Mouse (Mus musculus): ENCODE measurements at regions not wholly inside any gene's neighbourhood (a gene's known extent, or its start where the extent isn't known, plus 50 kb on each side); places are given as distances from the start of the nearest gene placed in this dataset.

DNA sequence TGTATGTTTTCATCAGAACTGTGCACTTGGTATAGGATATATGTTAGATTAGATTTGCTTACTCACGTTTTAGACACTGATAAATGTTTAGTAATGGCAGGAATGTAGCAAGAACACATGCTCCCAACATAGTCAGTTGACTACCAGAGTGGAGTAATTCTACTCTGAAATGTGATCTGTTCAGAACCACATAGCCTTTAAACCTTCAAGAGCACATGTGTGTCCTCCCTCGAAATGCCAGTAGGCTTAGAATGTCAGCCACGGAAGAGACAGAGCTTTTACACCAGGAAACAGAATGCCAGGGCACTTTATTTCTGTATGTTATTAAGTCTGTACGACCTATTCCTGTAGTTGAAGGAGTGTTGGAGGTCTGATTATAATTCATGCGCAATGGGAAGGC, 51.3 kb upstream of the Cd28 start:
- no peak overlapping the region for H3K27ac ChIP-seq
- ATAC-seq (ENCODE audit: insufficient read depth, low FRiP score, low read depth) = no peak
- H3K4me3 ChIP-seq (replicated peaks) = no peak overlapping the region
- no peaks in the 10 kb centered on the region for H3K36me3 ChIP-seq
- no peaks in the 10 kb centered on the region for H3K9me3 ChIP-seq
- H3K4me2 ChIP-seq = no peak overlapping the region
- H3K4me1 ChIP-seq = peaks cover 3% of the 10 kb centered on the region; the same call in 1 of the 2 replicates
- H3K27me3 ChIP-seq (replicated peaks) = no peaks in the 10 kb centered on the region
- 70% methylated on average over 5 of the region's 5 CpGs for WGBS
- no peak overlapping the region for H3K9ac ChIP-seq

DNA sequence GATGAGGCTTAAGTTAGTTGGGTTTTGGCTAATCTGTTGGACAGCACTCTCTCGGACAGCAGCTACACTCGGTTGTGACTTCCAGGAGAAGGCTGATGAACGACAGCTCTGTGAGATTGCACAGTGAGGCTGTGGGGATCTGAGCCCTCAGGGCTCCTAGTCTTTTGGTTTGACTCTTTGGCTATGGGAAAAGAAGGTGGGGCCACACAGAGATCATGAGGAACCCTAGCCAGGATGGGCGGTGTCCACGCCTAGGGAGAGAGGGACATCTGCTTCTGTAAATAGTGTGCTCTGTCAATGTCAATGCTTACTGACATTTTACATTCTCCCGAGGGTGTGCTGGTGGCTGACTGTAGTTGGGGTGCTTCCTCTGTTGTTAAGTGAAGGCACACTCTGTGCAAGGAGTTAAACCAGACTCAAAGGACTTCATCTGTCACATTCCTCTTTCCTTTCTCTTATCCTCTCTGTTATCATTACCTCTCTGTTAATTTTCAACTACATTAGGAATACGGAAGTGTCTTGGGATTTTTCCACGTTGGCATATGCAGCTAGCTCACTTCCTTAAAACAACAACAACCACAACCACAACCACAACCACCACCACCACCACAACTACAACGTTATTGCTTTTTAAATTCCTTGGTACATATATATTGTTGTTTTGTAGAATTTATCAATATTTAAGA, 54.2 kb upstream of the Cd28 start:
- no peak overlapping the region for H3K9ac ChIP-seq
- no peak for ATAC-seq (ENCODE audit: insufficient read depth, low FRiP score, low read depth)
- H3K36me3 ChIP-seq = no peaks in the 10 kb centered on the region
- H3K4me3 ChIP-seq (replicated peaks) = no peak overlapping the region
- WGBS = 31% methylated on average over 9 of the region's 9 CpGs
- H3K4me1 ChIP-seq = peaks cover 3% of the 10 kb centered on the region; the same call in 1 of the 2 replicates
- H3K9me3 ChIP-seq = no peaks in the 10 kb centered on the region
- H3K4me2 ChIP-seq = no peak overlapping the region
- no peak overlapping the region for H3K27ac ChIP-seq
- H3K27me3 ChIP-seq (replicated peaks) = no peaks in the 10 kb centered on the region

DNA sequence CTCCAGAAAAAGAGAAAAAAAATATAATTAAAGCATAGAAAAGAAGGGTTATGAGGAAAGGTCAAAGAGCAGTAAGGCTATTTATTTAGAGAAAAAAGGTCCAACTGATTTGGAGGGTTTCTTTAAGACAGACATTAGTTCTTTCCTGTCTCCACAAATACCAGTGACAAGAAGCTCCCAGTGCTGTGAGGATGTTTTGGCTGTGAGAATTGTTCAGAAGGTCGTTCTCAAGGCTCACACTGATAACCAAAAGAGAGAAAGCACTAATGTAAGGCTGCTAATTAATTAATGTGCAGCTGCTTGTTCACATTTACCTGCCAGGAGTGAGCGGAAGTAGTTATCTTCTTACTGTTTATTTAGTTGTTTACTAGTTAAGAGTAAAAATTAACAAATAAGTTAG, 54.7 kb upstream of the Cd28 start:
- Histone ChIP-seq H3K27me3 (replicated peaks) (no peaks in the 10 kb centered on the region), H3K27ac (no peak overlapping the region), H3K4me2 (no peak overlapping the region), H3K9me3 (no peaks in the 10 kb centered on the region), H3K4me3 (replicated peaks) (no peak overlapping the region), H3K36me3 (no peaks in the 10 kb centered on the region), H3K4me1 (peaks cover 3% of the 10 kb centered on the region; the same call in 1 of the 2 replicates), H3K9ac (no peak overlapping the region)
- 37% methylated on average over 2 of the region's 2 CpGs for WGBS
- ATAC-seq (ENCODE audit: insufficient read depth, low FRiP score, low read depth) = no peak

DNA sequence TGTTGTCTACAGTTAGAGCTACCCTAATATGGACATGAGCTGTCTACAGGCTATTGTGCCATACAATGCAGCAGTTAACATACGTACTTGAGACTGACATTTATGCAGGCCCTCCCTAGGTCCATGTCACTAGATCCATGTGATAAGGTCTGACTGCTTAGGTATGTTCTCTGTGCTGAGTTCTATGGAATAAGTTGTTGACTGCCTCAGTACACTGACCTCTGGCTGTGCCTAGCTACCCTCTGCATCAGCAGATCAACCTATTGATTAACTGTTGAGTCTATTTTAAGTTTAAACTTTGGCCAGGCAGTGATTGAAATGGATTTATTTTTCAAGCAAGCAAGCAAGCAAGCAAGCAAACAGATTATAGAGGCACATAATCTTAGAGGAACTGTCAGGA, 57.0 kb upstream of the Cd28 start:
- no peak overlapping the region for H3K9ac ChIP-seq
- ATAC-seq (ENCODE audit: insufficient read depth, low FRiP score, low read depth) = no peak
- no peak overlapping the region for H3K4me3 ChIP-seq (replicated peaks)
- no peaks in the 10 kb centered on the region for H3K9me3 ChIP-seq
- H3K4me2 ChIP-seq = no peak overlapping the region
- H3K4me1 ChIP-seq = peaks cover 3% of the 10 kb centered on the region; the same call in 1 of the 2 replicates
- no peak overlapping the region for H3K27ac ChIP-seq
- WGBS = 94% methylated on average over 1 of the region's 1 CpGs
- no peaks in the 10 kb centered on the region for H3K27me3 ChIP-seq (replicated peaks)
- no peaks in the 10 kb centered on the region for H3K36me3 ChIP-seq

DNA sequence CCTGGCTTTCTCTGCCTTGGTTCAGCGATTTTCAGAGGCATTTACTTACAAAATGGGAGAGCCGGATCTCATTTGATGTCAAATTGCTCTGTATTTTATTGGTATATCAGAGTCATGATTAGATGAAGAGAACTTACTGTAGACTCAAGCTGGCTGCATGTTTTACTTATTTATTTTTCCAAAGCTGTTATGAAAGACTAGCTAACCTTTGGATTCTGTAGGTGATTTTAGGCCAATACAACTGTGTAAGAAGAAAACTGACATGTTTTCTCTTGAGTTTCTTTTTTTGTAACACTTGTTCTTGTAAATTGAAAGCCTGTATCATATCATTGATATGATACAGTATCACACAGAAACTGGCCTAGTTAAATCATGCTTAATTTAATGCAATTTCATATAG, 57.6 kb upstream of the Cd28 start:
- no peak for ATAC-seq (ENCODE audit: insufficient read depth, low FRiP score, low read depth)
- no peaks in the 10 kb centered on the region for H3K27me3 ChIP-seq (replicated peaks)
- H3K36me3 ChIP-seq = no peaks in the 10 kb centered on the region
- no peak overlapping the region for H3K4me2 ChIP-seq
- peaks cover 3% of the 10 kb centered on the region; the same call in 1 of the 2 replicates for H3K4me1 ChIP-seq
- 75% methylated on average over 2 of the region's 2 CpGs for WGBS
- H3K4me3 ChIP-seq (replicated peaks) = no peak overlapping the region
- H3K9me3 ChIP-seq = no peaks in the 10 kb centered on the region
- no peak overlapping the region for H3K9ac ChIP-seq
- no peak overlapping the region for H3K27ac ChIP-seq

DNA sequence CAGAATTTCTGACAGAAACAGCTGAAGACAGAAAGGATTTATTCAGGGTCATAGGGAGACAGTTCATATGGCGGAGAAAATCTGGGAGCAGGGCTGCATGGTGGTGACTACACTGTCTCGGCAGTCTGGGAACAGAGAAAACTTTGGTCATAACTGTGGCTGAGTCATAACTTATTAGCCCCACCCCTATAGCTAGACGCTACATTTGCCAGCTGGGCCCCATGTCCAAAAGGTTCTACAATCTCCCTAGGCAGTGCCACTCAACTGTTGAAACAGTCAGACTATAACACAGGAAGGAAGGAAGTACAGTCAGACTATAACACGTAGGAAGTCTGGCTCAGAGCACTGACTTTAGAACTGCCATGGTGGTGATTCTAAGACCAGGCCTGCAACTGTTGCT, 58.2 kb upstream of the Cd28 start:
- WGBS = 60% methylated on average over 4 of the region's 4 CpGs
- no peaks in the 10 kb centered on the region for H3K27me3 ChIP-seq (replicated peaks)
- H3K27ac ChIP-seq = no peak overlapping the region
- no peak overlapping the region for H3K4me3 ChIP-seq (replicated peaks)
- no peak overlapping the region for H3K9ac ChIP-seq
- peaks cover 3% of the 10 kb centered on the region; the same call in 1 of the 2 replicates for H3K4me1 ChIP-seq
- ATAC-seq (ENCODE audit: insufficient read depth, low FRiP score, low read depth) = no peak
- H3K9me3 ChIP-seq = no peaks in the 10 kb centered on the region
- H3K36me3 ChIP-seq = no peaks in the 10 kb centered on the region
- H3K4me2 ChIP-seq = no peak overlapping the region

DNA sequence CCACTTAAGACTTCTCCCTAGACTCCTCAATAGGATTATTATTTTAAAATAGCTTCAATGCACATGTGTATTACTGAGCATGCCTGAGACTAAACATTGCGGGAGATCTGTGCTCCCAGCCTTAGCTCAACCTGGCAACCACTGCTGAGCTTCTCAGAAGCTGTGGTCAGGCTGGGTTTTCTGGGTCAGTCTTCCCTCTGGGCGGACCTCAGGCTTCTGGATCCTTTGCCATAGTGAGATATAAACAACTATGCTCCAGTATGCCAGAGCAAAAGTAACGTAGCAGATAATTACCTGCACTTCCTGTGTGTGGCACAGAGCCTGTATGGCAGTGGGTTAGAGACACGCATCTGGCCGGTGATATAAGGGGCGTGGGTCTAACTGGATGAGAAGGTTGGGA, 59.1 kb upstream of the Cd28 start:
- H3K4me2 ChIP-seq = no peak overlapping the region
- no peak for ATAC-seq (ENCODE audit: insufficient read depth, low FRiP score, low read depth)
- H3K9me3 ChIP-seq = no peaks in the 10 kb centered on the region
- H3K27me3 ChIP-seq (replicated peaks) = no peaks in the 10 kb centered on the region
- WGBS = 66% methylated on average over 6 of the region's 6 CpGs
- peaks cover 3% of the 10 kb centered on the region; the same call in 1 of the 2 replicates for H3K4me1 ChIP-seq
- H3K27ac ChIP-seq = no peak overlapping the region
- H3K9ac ChIP-seq = no peak overlapping the region
- no peak overlapping the region for H3K4me3 ChIP-seq (replicated peaks)
- H3K36me3 ChIP-seq = no peaks in the 10 kb centered on the region

DNA sequence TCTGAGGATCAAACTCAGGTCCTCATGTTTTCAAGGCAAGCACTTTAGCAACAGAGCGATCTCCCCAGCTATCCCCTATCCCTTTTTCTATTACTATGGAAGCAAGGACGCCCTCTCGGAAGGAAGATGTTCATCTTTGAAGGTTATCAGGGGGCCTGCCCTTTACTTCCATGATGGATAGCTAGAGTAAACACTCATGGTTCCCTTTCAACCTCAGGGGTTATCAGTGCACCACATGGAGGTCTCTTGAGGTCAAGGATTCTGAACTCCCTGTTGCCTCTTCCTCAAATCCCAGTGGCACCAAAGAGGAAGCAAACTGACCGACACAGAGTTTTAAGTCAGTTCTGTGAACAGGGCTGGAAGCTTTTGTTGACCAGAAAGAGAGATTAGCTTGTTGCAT, 59.6 kb upstream of the Cd28 start:
- WGBS = 45% methylated on average over 4 of the region's 4 CpGs
- Histone ChIP-seq H3K4me2 (no peak overlapping the region), H3K9me3 (no peaks in the 10 kb centered on the region)

DNA sequence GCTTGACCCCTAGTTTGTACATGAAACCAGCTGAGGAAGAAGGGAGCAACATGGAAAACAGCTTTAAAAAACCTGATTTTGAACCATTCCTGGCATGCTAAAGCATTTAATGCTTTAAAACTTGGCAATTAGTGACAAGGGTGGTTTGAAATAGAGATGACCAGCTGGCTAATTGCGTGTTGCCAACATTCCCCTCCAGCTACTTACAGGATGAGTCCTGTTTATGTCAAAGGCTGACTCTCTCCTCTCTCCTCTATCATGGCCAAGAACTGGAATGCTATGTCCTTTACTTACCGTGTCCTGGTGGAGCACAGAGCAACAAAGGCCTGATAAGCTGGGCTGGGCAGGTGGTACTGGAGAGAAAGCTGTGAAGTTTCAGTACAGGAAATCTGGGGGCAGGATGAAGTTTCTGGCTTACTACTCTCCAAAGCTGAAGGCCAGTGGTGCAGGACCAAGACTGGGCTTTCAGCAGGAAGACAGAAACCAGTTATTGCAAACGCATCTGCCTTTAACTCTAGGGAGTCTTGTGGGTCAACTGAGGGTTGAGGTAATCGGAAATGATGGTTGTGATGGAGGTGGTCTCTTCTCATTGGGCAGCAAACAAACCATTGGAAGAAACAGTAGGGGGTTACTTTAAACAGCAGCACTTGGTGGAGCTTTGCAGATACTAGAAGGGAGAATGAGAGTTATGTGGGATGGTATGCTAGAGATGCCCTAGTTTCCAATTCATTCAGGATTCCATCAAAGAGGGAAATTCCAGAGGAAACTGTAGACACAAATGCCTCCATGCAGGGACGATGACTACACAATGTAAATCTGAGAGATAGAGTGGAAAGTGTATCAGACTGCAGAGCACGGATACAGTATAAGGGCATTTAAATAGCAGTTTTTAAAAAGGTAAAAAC, 60.7 kb upstream of the Cd28 start:
- Histone ChIP-seq H3K4me2 (no peak overlapping the region), H3K4me3 (replicated peaks) (no peak overlapping the region), H3K27ac (no peak overlapping the region), H3K36me3 (no peaks in the 10 kb centered on the region), H3K4me1 (no peaks in the 10 kb centered on the region), H3K9me3 (no peaks in the 10 kb centered on the region), H3K27me3 (replicated peaks) (no peaks in the 10 kb centered on the region), H3K9ac (no peak overlapping the region)
- 59% methylated on average over 6 of the region's 6 CpGs for WGBS
- ATAC-seq (ENCODE audit: insufficient read depth, low FRiP score, low read depth) = no peak

More for the DNA sequence above, 59.6 kb upstream of the Cd28 start:
- no peak for ATAC-seq (ENCODE audit: insufficient read depth, low FRiP score, low read depth)
- H3K27me3 ChIP-seq (replicated peaks) = no peaks in the 10 kb centered on the region
- no peak overlapping the region for H3K27ac ChIP-seq
- H3K36me3 ChIP-seq = no peaks in the 10 kb centered on the region
- H3K4me3 ChIP-seq (replicated peaks) = no peak overlapping the region
- H3K4me1 ChIP-seq = no peaks in the 10 kb centered on the region
- H3K9ac ChIP-seq = no peak overlapping the region

DNA sequence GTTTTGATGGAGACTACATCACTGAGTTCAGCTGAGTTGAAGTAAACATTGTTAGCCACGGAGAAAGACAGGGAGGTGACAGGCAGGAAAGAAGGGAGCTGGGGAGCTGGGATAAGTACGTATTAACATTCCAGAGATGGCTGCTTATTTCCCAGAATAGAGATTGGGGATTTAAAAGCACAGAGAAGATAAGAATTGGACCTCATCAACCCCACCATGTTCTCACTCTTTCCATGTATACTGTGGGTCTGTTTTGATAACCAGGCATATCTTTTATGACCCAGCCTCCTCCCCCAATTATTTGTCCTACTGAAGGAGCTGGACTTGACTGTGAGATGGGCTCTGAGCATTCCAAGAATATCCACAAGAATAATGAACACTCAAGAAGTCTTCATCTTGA, 61.4 kb upstream of the Cd28 start:
- Histone ChIP-seq H3K4me2 (no peak overlapping the region), H3K4me1 (no peaks in the 10 kb centered on the region), H3K9ac (no peak overlapping the region), H3K4me3 (replicated peaks) (no peak overlapping the region), H3K9me3 (no peaks in the 10 kb centered on the region), H3K36me3 (no peaks in the 10 kb centered on the region), H3K27me3 (replicated peaks) (no peaks in the 10 kb centered on the region), H3K27ac (no peak overlapping the region)
- WGBS = 30% methylated on average over 2 of the region's 2 CpGs
- ATAC-seq (ENCODE audit: insufficient read depth, low FRiP score, low read depth) = no peak

DNA sequence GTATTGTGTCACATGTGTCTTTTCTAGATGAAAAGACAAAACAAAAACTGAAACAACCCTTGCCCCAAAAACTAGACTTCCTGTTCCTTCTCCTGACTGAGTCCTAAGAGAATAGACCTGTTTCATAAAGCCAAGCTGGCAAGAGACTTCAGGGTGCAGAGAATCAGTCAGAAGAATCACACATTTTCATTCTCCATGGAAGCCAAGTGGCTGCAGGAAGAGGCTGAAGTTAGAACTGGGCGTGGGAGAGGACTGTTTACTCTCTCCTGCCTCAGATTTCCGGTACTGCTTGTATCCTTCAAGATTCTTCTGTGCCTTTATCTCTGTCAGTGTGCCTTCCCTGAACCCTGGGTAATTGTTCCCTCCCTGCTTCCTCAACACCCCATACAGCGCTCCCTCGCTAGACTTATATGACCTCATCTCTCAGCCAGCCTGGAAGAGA, 64.0 kb upstream of the Cd28 start:
- 26% methylated on average over 4 of the region's 4 CpGs for WGBS
- no peak for ATAC-seq (ENCODE audit: insufficient read depth, low FRiP score, low read depth)

DNA sequence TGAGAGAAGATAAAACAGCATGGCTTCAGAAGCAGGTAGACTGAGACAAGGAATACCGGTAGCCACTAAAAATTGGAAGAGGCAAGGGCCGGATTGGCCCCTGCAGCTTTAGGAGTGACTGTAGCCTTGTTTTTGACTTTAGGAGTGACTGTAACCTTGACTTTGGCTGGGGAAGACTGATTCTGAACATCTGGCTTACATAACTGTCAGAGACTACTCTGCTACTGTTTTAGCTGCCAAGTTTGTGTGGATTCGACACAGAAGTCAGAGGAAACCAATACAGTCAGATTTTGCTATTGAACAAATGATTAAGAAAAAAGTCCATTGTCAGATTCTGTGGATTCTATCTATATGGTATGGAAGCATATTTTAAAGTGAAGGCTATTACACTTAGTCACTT, 66.4 kb upstream of the Cd28 start:
- Histone ChIP-seq H3K4me3 (replicated peaks) (no peak overlapping the region), H3K4me2 (no peak overlapping the region), H3K9me3 (no peaks in the 10 kb centered on the region), H3K27me3 (replicated peaks) (no peaks in the 10 kb centered on the region), H3K9ac (no peak overlapping the region), H3K36me3 (no peaks in the 10 kb centered on the region), H3K27ac (no peak overlapping the region), H3K4me1 (no peaks in the 10 kb centered on the region)
- no peak for ATAC-seq (ENCODE audit: insufficient read depth, low FRiP score, low read depth)
- WGBS = 65% methylated on average over 3 of the region's 3 CpGs

More for the DNA sequence above, 64.0 kb upstream of the Cd28 start:
- no peak overlapping the region for H3K27ac ChIP-seq
- H3K4me2 ChIP-seq = no peak overlapping the region
- H3K4me1 ChIP-seq = no peaks in the 10 kb centered on the region
- no peak overlapping the region for H3K9ac ChIP-seq
- no peak overlapping the region for H3K4me3 ChIP-seq (replicated peaks)
- no peaks in the 10 kb centered on the region for H3K36me3 ChIP-seq
- H3K27me3 ChIP-seq (replicated peaks) = no peaks in the 10 kb centered on the region
- H3K9me3 ChIP-seq = no peaks in the 10 kb centered on the region

All from stomach, embryonic 15.5 days (tissue).